Mouse (Mus musculus) liver (tissue): ENCODE measurements around the gene Lrrc32.

ENCODE experiments used
- DNase-seq: peaks from one replicate; pipeline ENCODE4 v3.0.0-alpha.2; 2020; ENCODE audit warnings: mixed read lengths

Lrrc32 gene

GRCm38 (mm10) chr7:98523070-98523812 lies 34.2 kb downstream of the Lrrc32 start:
- no peak for DNase-seq

- DNase-seq: peak; percentile 48
Observed at GRCm38 (mm10) chr7:98523813-98524361, 34.8 kb downstream of the Lrrc32 start.

GRCm38 (mm10) chr7:98524401-98524800 lies 35.3 kb downstream of the Lrrc32 start:
- DNase-seq: no peak

- DNase-seq: no peak
Observed at GRCm38 (mm10) chr7:98524869-98525699, 36.0 kb downstream of the Lrrc32 start.

- no peak for DNase-seq
Observed at GRCm38 (mm10) chr7:98527085-98527484, 38.0 kb downstream of the Lrrc32 start.

- no peak for DNase-seq
Observed at GRCm38 (mm10) chr7:98531612-98532011, 42.5 kb downstream of the Lrrc32 start.

GRCm38 (mm10) chr7:98532981-98533380 lies 43.9 kb downstream of the Lrrc32 start:
- no peak for DNase-seq

- DNase-seq: no peak
Observed at GRCm38 (mm10) chr7:98534432-98534855, 45.4 kb downstream of the Lrrc32 start.

GRCm38 (mm10) chr7:98535191-98535590 lies 46.1 kb downstream of the Lrrc32 start:
- DNase-seq: no peak

GRCm38 (mm10) chr7:98535882-98536281 lies 46.8 kb downstream of the Lrrc32 start:
- DNase-seq: peak; percentile 31

- no peak for DNase-seq
Observed at GRCm38 (mm10) chr7:98537210-98537966, 48.3 kb downstream of the Lrrc32 start.

GRCm38 (mm10) chr7:98537967-98538573 lies 49.0 kb downstream of the Lrrc32 start:
- no peak for DNase-seq

GRCm38 (mm10) chr7:98540879-98541278 lies 51.8 kb downstream of the Lrrc32 start:
- DNase-seq: no peak

- no peak for DNase-seq
Observed at GRCm38 (mm10) chr7:98541564-98541963, 52.5 kb downstream of the Lrrc32 start.

- DNase-seq: no peak
Observed at GRCm38 (mm10) chr7:98542267-98542666, 53.2 kb downstream of the Lrrc32 start.

GRCm38 (mm10) chr7:98542731-98543142 lies 53.7 kb downstream of the Lrrc32 start:
- no peak for DNase-seq

- no peak for DNase-seq
Observed at GRCm38 (mm10) chr7:98543853-98544370, 54.8 kb downstream of the Lrrc32 start.

GRCm38 (mm10) chr7:98544556-98544955 lies 55.5 kb downstream of the Lrrc32 start:
- no peak for DNase-seq

GRCm38 (mm10) chr7:98548839-98549238 lies 59.8 kb downstream of the Lrrc32 start:
- DNase-seq: no peak

- no peak for DNase-seq
Observed at GRCm38 (mm10) chr7:98550596-98550995, 61.5 kb downstream of the Lrrc32 start.

- DNase-seq: no peak
Observed at GRCm38 (mm10) chr7:98551041-98551440, 62.0 kb downstream of the Lrrc32 start.
